Mouse (Mus musculus) erythroblast, embryonic 14.5 days (primary cell): ENCODE results near the gene Ahr.

Experiments
- GATA1 ChIP-seq: IDR thresholded peaks from 2 replicates; pipeline ENCODE4 v1.6.1; 2012; ENCODE audit warnings: low read length, inconsistent platforms, mixed read lengths
- TAL1 ChIP-seq: IDR thresholded peaks from 3 replicates; pipeline ENCODE4 v1.6.1; 2012; ENCODE audit warnings: low read length, inconsistent platforms, mixed read lengths

GRCm38 (mm10) chr12:35573713-35574112 is 38.9 kb upstream of the Ahr start:
- no peak for TF ChIP-seq GATA1
- no peak for TF ChIP-seq TAL1
